Mouse (Mus musculus) spleen, adult 2 months (tissue): ENCODE results near the gene Pcdh15. TPM values are rescaled to one million over a fixed set of nuclear protein-coding genes. Genes with fewer than 3 reads are reported as not detected.

Experiments used
- DNase-seq, 2 experiments: peaks; one replicate each; pipeline versions ENCODE4 v3.0.0 to v3.0.0-alpha.2; 2012 to 2021; ENCODE audit warnings: low spot score in 2 of 2, low read depth in 1 of 2
- H3K27ac ChIP-seq: fragments of 200-500 bp; 2 replicates; pipeline ENCODE4 v1.5.1; 2012; ENCODE audit warnings: low read length, inconsistent platforms; ENCODE audit not compliant: insufficient read depth
- H3K27me3 ChIP-seq: fragments of 200-500 bp; 2 replicates; pipeline ENCODE4 v1.6.1; 2012; ENCODE audit warnings: mild to moderate bottlenecking, moderate library complexity, low read length, inconsistent platforms; ENCODE audit not compliant: control insufficient read depth, insufficient read depth
- H3K36me3 ChIP-seq: fragments of 200-500 bp; 2 replicates; pipeline ENCODE4 v1.6.1; 2012; ENCODE audit warnings: mild to moderate bottlenecking, low read length, inconsistent platforms; ENCODE audit not compliant: control insufficient read depth, insufficient read depth
- H3K4me1 ChIP-seq: fragments of 200-500 bp; 2 replicates; pipeline ENCODE4 v1.6.1; 2011; ENCODE audit warnings: inconsistent platforms; ENCODE audit not compliant: control insufficient read depth, insufficient read depth, insufficient read length
- H3K4me3 ChIP-seq: fragments of 200-500 bp; 2 replicates; pipeline ENCODE4 v1.5.1; 2011; ENCODE audit warnings: mild to moderate bottlenecking, inconsistent platforms; ENCODE audit not compliant: insufficient read depth, insufficient read length; ENCODE audit errors: extremely low read depth
- CTCF ChIP-seq: fragments of 200-500 bp; IDR thresholded peaks from 2 replicates; pipeline ENCODE4 v1.5.1; 2011; ENCODE audit warnings: mild to moderate bottlenecking, inconsistent platforms; ENCODE audit not compliant: insufficient read depth, insufficient read length, insufficient replicate concordance; ENCODE audit errors: extremely low read depth
- POLR2A ChIP-seq: fragments of 200-500 bp; IDR thresholded peaks from 2 replicates; pipeline ENCODE4 v1.6.1; 2011; ENCODE audit warnings: low read depth, low read length, inconsistent platforms
- WGBS: fragments of 180-500 bp; shearing (Covaris S2); methylation state at CpG from one replicate; pipeline ENCODE4 v1.1.7; 2018; 5-methylcytosine and 5-hydroxymethylcytosine counted together
- polyA plus RNA-seq: library from polyadenylated mRNA; depleted of rRNA; stranded (reverse); fragments of >200 nt; gene quantifications from 2 replicates; pipeline ENCODE4 v1.2.3, GENCODE M21; 2012

Pcdh15 gene
- polyA plus RNA-seq, 1 experiment, result 0.51 TPM

GRCm38 (mm10) chr10:74415949-74416348 lies 1316.8 kb downstream of the Pcdh15 start:
- no peaks in the 10 kb centered on the region for H3K27me3 ChIP-seq
- H3K36me3 ChIP-seq, result no peaks in the 10 kb centered on the region
- no peaks in the 10 kb centered on the region for H3K4me1 ChIP-seq
- no peak overlapping the region for H3K27ac ChIP-seq
- TF ChIP-seq POLR2A (no peak), CTCF (no peak)
- no peak for DNase-seq
- H3K4me3 ChIP-seq, result no peak overlapping the region
- 89% methylated on average over 10 of the region's 10 CpGs for WGBS

GRCm38 (mm10) chr10:74450069-74450468 lies 1350.9 kb downstream of the Pcdh15 start:
- Histone ChIP-seq H3K4me1 (no peaks in the 10 kb centered on the region), H3K36me3 (no peaks in the 10 kb centered on the region), H3K4me3 (no peak overlapping the region), H3K27me3 (no peaks in the 10 kb centered on the region), H3K27ac (no peak overlapping the region)
- DNase-seq, result no peak
- TF ChIP-seq CTCF (no peak), POLR2A (no peak)
- 90% methylated on average over 11 of the region's 11 CpGs for WGBS

- 35% methylated on average over 2 of the region's 2 CpGs for WGBS
- Histone ChIP-seq H3K36me3 (no peaks in the 10 kb centered on the region), H3K27ac (no peak overlapping the region), H3K27me3 (no peaks in the 10 kb centered on the region), H3K4me1 (no peaks in the 10 kb centered on the region), H3K4me3 (no peak overlapping the region)
- DNase-seq, result no peak
- TF ChIP-seq POLR2A, result no peak
- no peak for TF ChIP-seq CTCF
Observed at GRCm38 (mm10) chr10:74463972-74464371, 1364.8 kb downstream of the Pcdh15 start.

GRCm38 (mm10) chr10:74480779-74481178 lies 1381.6 kb downstream of the Pcdh15 start:
- TF ChIP-seq POLR2A (no peak), CTCF (no peak)
- H3K4me3 ChIP-seq, result no peak overlapping the region
- no peak for DNase-seq
- no peaks in the 10 kb centered on the region for H3K36me3 ChIP-seq
- H3K27me3 ChIP-seq, result no peaks in the 10 kb centered on the region
- WGBS, result 84% methylated on average over 3 of the region's 3 CpGs
- no peaks in the 10 kb centered on the region for H3K4me1 ChIP-seq
- no peak overlapping the region for H3K27ac ChIP-seq

- no peaks in the 10 kb centered on the region for H3K27me3 ChIP-seq
Observed at GRCm38 (mm10) chr10:74512315-74512714, 1413.2 kb downstream of the Pcdh15 start.

GRCm38 (mm10) chr10:74513743-74514142 lies 1414.6 kb downstream of the Pcdh15 start:
- H3K27ac ChIP-seq, result no peak overlapping the region
- no peak for DNase-seq
- no peaks in the 10 kb centered on the region for H3K4me1 ChIP-seq
- H3K27me3 ChIP-seq, result no peaks in the 10 kb centered on the region
- TF ChIP-seq CTCF (no peak), POLR2A (no peak)
- no peak overlapping the region for H3K4me3 ChIP-seq
- no peaks in the 10 kb centered on the region for H3K36me3 ChIP-seq

More at GRCm38 (mm10) chr10:74512315-74512714, 1413.2 kb downstream of the Pcdh15 start:
- H3K36me3 ChIP-seq, result no peaks in the 10 kb centered on the region
- 76% methylated on average over 3 of the region's 3 CpGs for WGBS
- DNase-seq, result no peak
- no peaks in the 10 kb centered on the region for H3K4me1 ChIP-seq
- H3K27ac ChIP-seq, result no peak overlapping the region
- no peak for TF ChIP-seq CTCF
- no peak for TF ChIP-seq POLR2A
- H3K4me3 ChIP-seq, result no peak overlapping the region

- WGBS, result 72% methylated on average over 2 of the region's 2 CpGs
- TF ChIP-seq CTCF (no peak), POLR2A (no peak)
- H3K27me3 ChIP-seq, result no peaks in the 10 kb centered on the region
- no peak overlapping the region for H3K4me3 ChIP-seq
- no peak for DNase-seq
- H3K4me1 ChIP-seq, result no peaks in the 10 kb centered on the region
- no peaks in the 10 kb centered on the region for H3K36me3 ChIP-seq
- no peak overlapping the region for H3K27ac ChIP-seq
Observed at GRCm38 (mm10) chr10:74538371-74538770, 1439.2 kb downstream of the Pcdh15 start.
